Mouse (Mus musculus) limb, embryonic 15.5 days (tissue): ENCODE results near the gene Slc37a4. TPM values are rescaled to one million over a fixed set of nuclear protein-coding genes. Genes with fewer than 3 reads are reported as not detected.
A peak's percentile ranks its signal among the peaks of the same experiment; 100 is the strongest.
"Not testable (repeated sequence)": the region's sequence is repeated elsewhere in the genome, so short reads cannot be mapped to it uniquely, and the experiment has no call there.

Experiments used
- ATAC-seq: fragments of 200-750 bp; cut with Nextera tagmentation; 2 replicates; pipeline ENCODE4 v1.8.0; 2017; ENCODE audit warnings: low read depth, moderate TSS enrichment; ENCODE audit not compliant: insufficient number of reproducible peaks, low FRiP score, low TSS enrichment
- H3K27ac ChIP-seq: fragments of 300-500 bp; sonication (generic); 2 replicates; pipeline ENCODE4 v1.5.1; 2015; ENCODE audit warnings: moderate library complexity, mild to moderate bottlenecking, inconsistent platforms
- H3K27me3 ChIP-seq: fragments of 300-500 bp; sonication (generic); 2 replicates; pipeline ENCODE4 v1.6.1; 2015; ENCODE audit warnings: inconsistent platforms
- H3K36me3 ChIP-seq: fragments of 300-500 bp; sonication (generic); 2 replicates; pipeline ENCODE4 v1.6.1; 2015; ENCODE audit warnings: inconsistent platforms
- H3K4me1 ChIP-seq: fragments of 300-500 bp; sonication (generic); 2 replicates; pipeline ENCODE4 v1.6.1; 2015; ENCODE audit warnings: inconsistent platforms
- H3K4me2 ChIP-seq: fragments of 300-500 bp; sonication (generic); 2 replicates; pipeline ENCODE4 v1.6.1; 2015; ENCODE audit warnings: mild to moderate bottlenecking, inconsistent platforms
- H3K4me3 ChIP-seq: fragments of 300-500 bp; sonication (generic); 2 replicates; pipeline ENCODE4 v1.5.1; 2015; ENCODE audit warnings: mild to moderate bottlenecking, inconsistent platforms
- H3K9ac ChIP-seq: fragments of 300-500 bp; sonication (generic); 2 replicates; pipeline ENCODE4 v1.6.1; 2015; ENCODE audit warnings: inconsistent platforms
- H3K9me3 ChIP-seq: fragments of 300-500 bp; sonication (generic); 2 replicates; pipeline ENCODE4 v1.6.1; 2016; ENCODE audit warnings: inconsistent platforms
- WGBS: fragments of 180-500 bp; shearing (Covaris S2); methylation state at CpG from one replicate; pipeline ENCODE4 v1.1.7; 2015; 5-methylcytosine and 5-hydroxymethylcytosine counted together
- polyA plus RNA-seq: library from polyadenylated mRNA; unstranded; fragments of >200 nt; fragmentation: Nextera tagmentation; extraction: Ambion mirVana; gene quantifications from 2 replicates; pipeline ENCODE4 v1.2.1, GENCODE M21; 2015

The Slc37a4 gene
- polyA plus RNA-seq: 16.2 and 18.3 TPM in 2 replicates

- Histone ChIP-seq H3K4me3 (peak within 1 kb of the TSS; percentile 66), H3K27ac (peak within 1 kb of the TSS; percentile 81), H3K27me3 (0 out of 2 replicates have a peak, but pooled peaks cover 3% of the 10 kb centered on the region), H3K9ac (peak within 1 kb of the TSS; percentile 75), H3K36me3 (peaks cover 31% of the 10 kb centered on the region), H3K9me3 (no peaks in the 10 kb centered on the region), H3K4me2 (peak within 1 kb of the TSS; percentile 94), H3K4me1 (peaks cover 21% of the 10 kb centered on the region; the same call in 1 of the 2 replicates)
- ATAC-seq: peak; percentile 97
- under 1% methylated on average over 43 of the region's 43 CpGs for WGBS
Measured at GRCm38 (mm10) chr9:44396684-44397411, at the start of gene Slc37a4. TSS of gene Slc37a4 (plus strand) at chr9:44396852.

- H3K9me3 ChIP-seq: no peaks in the 10 kb centered on the region
- H3K27me3 ChIP-seq: no peaks in the 10 kb centered on the region
- no peak overlapping the region for H3K4me3 ChIP-seq
- peaks cover 13% of the 10 kb centered on the region for H3K4me1 ChIP-seq
- ATAC-seq: no peak
- H3K4me2 ChIP-seq: no peak overlapping the region
- H3K36me3 ChIP-seq: peaks cover 55% of the 10 kb centered on the region
- no peak overlapping the region for H3K27ac ChIP-seq
- WGBS: 91% methylated on average over 9 of the region's 9 CpGs
- H3K9ac ChIP-seq: no peak overlapping the region
Measured at GRCm38 (mm10) chr9:44347166-44347565, 49.5 kb upstream of the Slc37a4 start.

GRCm38 (mm10) chr9:44347621-44348020, 49.0 kb upstream of the Slc37a4 start:
- no peak for ATAC-seq
- Histone ChIP-seq H3K4me3 (no peak overlapping the region), H3K36me3 (peaks cover 60% of the 10 kb centered on the region), H3K4me2 (no peak overlapping the region), H3K27me3 (no peaks in the 10 kb centered on the region), H3K9ac (no peak overlapping the region), H3K27ac (no peak overlapping the region), H3K9me3 (no peaks in the 10 kb centered on the region), H3K4me1 (peaks cover 8% of the 10 kb centered on the region)
- WGBS: 86% methylated on average over 4 of the region's 4 CpGs

GRCm38 (mm10) chr9:44348546-44348945, 48.1 kb upstream of the Slc37a4 start:
- Histone ChIP-seq H3K36me3 (peaks cover 69% of the 10 kb centered on the region), H3K4me3 (no peak overlapping the region), H3K4me1 (no peaks in the 10 kb centered on the region), H3K4me2 (no peak overlapping the region), H3K9me3 (no peaks in the 10 kb centered on the region), H3K27me3 (no peaks in the 10 kb centered on the region), H3K27ac (no peak overlapping the region), H3K9ac (no peak overlapping the region)
- over 99% methylated on average over 4 of the region's 4 CpGs for WGBS
- no peak for ATAC-seq

GRCm38 (mm10) chr9:44351396-44351795, 45.3 kb upstream of the Slc37a4 start:
- no peaks in the 10 kb centered on the region for H3K9me3 ChIP-seq
- H3K9ac ChIP-seq: no peak overlapping the region
- no peak overlapping the region for H3K27ac ChIP-seq
- H3K4me2 ChIP-seq: no peak overlapping the region
- H3K27me3 ChIP-seq: no peaks in the 10 kb centered on the region
- no peak overlapping the region for H3K4me3 ChIP-seq
- no peak for ATAC-seq
- WGBS: 94% methylated on average over 4 of the region's 4 CpGs
- H3K4me1 ChIP-seq: no peaks in the 10 kb centered on the region
- H3K36me3 ChIP-seq: peaks cover 97% of the 10 kb centered on the region

GRCm38 (mm10) chr9:44352337-44352736, 44.3 kb upstream of the Slc37a4 start:
- H3K4me1 ChIP-seq: no peaks in the 10 kb centered on the region
- no peak overlapping the region for H3K9ac ChIP-seq
- WGBS: 90% methylated on average over 10 of the region's 10 CpGs
- H3K9me3 ChIP-seq: no peaks in the 10 kb centered on the region
- no peak for ATAC-seq
- no peak overlapping the region for H3K27ac ChIP-seq
- H3K36me3 ChIP-seq: peaks cover 97% of the 10 kb centered on the region
- H3K4me2 ChIP-seq: no peak overlapping the region
- H3K4me3 ChIP-seq: no peak overlapping the region
- no peaks in the 10 kb centered on the region for H3K27me3 ChIP-seq

GRCm38 (mm10) chr9:44353142-44353541, 43.5 kb upstream of the Slc37a4 start:
- H3K36me3 ChIP-seq: peaks cover 96% of the 10 kb centered on the region
- H3K27ac ChIP-seq: no peak overlapping the region
- ATAC-seq: no peak
- WGBS: 92% methylated on average over 6 of the region's 6 CpGs
- no peaks in the 10 kb centered on the region for H3K27me3 ChIP-seq
- H3K4me1 ChIP-seq: no peaks in the 10 kb centered on the region
- no peak overlapping the region for H3K9ac ChIP-seq
- H3K4me2 ChIP-seq: no peak overlapping the region
- no peaks in the 10 kb centered on the region for H3K9me3 ChIP-seq
- no peak overlapping the region for H3K4me3 ChIP-seq

- H3K4me3 ChIP-seq: no peak overlapping the region
- WGBS: 74% methylated on average over 4 of the region's 4 CpGs
Measured at GRCm38 (mm10) chr9:44357207-44357606, 39.4 kb upstream of the Slc37a4 start.

GRCm38 (mm10) chr9:44361190-44361917, 35.3 kb upstream of the Slc37a4 start, which contains the start of gene Vps11:
TSS of gene Vps11 (minus strand) at chr9:44361670.
- H3K27me3 ChIP-seq: no peaks in the 10 kb centered on the region
- H3K27ac ChIP-seq: peak within 1 kb of the TSS; percentile 79
- H3K9ac ChIP-seq: peak within 1 kb of the TSS; percentile 85
- peaks cover 34% of the 10 kb centered on the region for H3K36me3 ChIP-seq
- H3K4me2 ChIP-seq: peak within 1 kb of the TSS; percentile 71
- ATAC-seq: peak; percentile 91
- peaks cover 10% of the 10 kb centered on the region for H3K4me1 ChIP-seq
- under 1% methylated on average over 44 of the region's 44 CpGs for WGBS
- no peaks in the 10 kb centered on the region for H3K9me3 ChIP-seq
- peak within 1 kb of the TSS; percentile 92 for H3K4me3 ChIP-seq

More at GRCm38 (mm10) chr9:44357207-44357606, 39.4 kb upstream of the Slc37a4 start:
- H3K4me2 ChIP-seq: no peak overlapping the region
- H3K4me1 ChIP-seq: peaks cover 10% of the 10 kb centered on the region
- peaks cover 75% of the 10 kb centered on the region for H3K36me3 ChIP-seq
- no peaks in the 10 kb centered on the region for H3K9me3 ChIP-seq
- H3K27ac ChIP-seq: no peak overlapping the region
- H3K27me3 ChIP-seq: no peaks in the 10 kb centered on the region
- ATAC-seq: no peak
- no peak overlapping the region for H3K9ac ChIP-seq

- not testable (repeated sequence) for H3K9me3 ChIP-seq, H3K27me3 ChIP-seq, ATAC-seq
- peaks cover 28% of the 10 kb centered on the region for H3K36me3 ChIP-seq
- peak overlapping the region; percentile 71 for H3K4me2 ChIP-seq
- WGBS: 41% methylated on average over 4 of the region's 4 CpGs
- peak overlapping the region; percentile 85; the same call in 1 of the 2 replicates for H3K9ac ChIP-seq
- peak overlapping the region; percentile 79 for H3K27ac ChIP-seq
- H3K4me3 ChIP-seq: peak overlapping the region; percentile 92
- H3K4me1 ChIP-seq: peaks cover 10% of the 10 kb centered on the region
Measured at GRCm38 (mm10) chr9:44361931-44362330, 34.7 kb upstream of the Slc37a4 start.

GRCm38 (mm10) chr9:44364480-44364879, 32.2 kb upstream of the Slc37a4 start:
- Histone ChIP-seq H3K4me2 (no peak overlapping the region), H3K4me3 (no peak overlapping the region), H3K4me1 (peaks cover 10% of the 10 kb centered on the region), H3K27me3 (no peaks in the 10 kb centered on the region), H3K36me3 (peaks cover 6% of the 10 kb centered on the region), H3K9me3 (no peaks in the 10 kb centered on the region), H3K9ac (no peak overlapping the region), H3K27ac (no peak overlapping the region)
- no peak for ATAC-seq
- 59% methylated on average over 3 of the region's 3 CpGs for WGBS

- H3K4me1 ChIP-seq: no peaks in the 10 kb centered on the region
- H3K36me3 ChIP-seq: no peaks in the 10 kb centered on the region
- H3K27me3 ChIP-seq: no peaks in the 10 kb centered on the region
- no peak for ATAC-seq
- H3K27ac ChIP-seq: no peak overlapping the region
- H3K4me2 ChIP-seq: no peak overlapping the region
- H3K4me3 ChIP-seq: no peak overlapping the region
- H3K9me3 ChIP-seq: no peaks in the 10 kb centered on the region
- no peak overlapping the region for H3K9ac ChIP-seq
Measured at GRCm38 (mm10) chr9:44373386-44373785, 23.3 kb upstream of the Slc37a4 start.
